Mouse (Mus musculus): ENCODE results near the gene Dock2.

Gene Dock2

DNA sequence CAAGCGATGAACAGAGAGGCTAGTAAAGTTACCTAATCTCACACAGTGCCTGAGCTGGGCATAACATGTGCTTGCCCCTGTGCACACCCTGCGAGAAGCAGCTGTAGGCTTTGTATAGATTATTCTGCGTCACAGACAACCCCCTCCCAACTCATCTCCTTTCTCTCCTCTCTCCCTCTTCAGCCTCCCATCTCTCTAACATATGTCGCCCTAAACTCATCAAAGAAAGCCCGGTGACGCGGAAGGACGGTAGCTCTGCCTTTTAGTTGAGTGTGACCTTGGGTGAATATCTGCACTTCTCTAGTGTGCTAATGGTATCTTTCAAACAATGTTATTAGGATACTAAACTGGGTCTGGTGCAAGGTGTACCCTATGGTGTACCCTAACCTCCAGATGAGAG is 13.7 kb downstream of the Dock2 start:
- DNase-seq (ENCODE audit: low spot score in 2 of 2), result no peak

DNA sequence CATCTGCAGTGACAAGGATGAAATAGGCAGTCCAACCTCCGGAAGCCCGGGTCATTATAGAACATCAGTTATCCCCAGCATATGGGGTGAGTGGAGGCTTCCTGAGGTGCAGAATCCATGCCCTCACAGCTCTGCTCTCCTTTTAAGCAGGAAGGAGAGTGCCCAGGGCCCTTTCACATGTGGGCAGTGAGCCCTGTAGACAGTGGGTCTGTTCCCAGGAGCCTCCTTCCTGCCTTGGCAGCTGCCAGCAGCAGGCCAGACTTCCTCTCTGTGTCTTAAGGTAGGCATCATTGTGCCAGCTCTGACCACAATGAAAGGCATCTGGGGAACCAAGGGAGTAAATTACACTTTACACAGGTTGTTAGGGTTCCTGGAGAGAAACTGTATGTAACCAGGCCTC is 14.3 kb downstream of the Dock2 start:
- DNase-seq (ENCODE audit: low spot score in 2 of 2), result no peak

DNA sequence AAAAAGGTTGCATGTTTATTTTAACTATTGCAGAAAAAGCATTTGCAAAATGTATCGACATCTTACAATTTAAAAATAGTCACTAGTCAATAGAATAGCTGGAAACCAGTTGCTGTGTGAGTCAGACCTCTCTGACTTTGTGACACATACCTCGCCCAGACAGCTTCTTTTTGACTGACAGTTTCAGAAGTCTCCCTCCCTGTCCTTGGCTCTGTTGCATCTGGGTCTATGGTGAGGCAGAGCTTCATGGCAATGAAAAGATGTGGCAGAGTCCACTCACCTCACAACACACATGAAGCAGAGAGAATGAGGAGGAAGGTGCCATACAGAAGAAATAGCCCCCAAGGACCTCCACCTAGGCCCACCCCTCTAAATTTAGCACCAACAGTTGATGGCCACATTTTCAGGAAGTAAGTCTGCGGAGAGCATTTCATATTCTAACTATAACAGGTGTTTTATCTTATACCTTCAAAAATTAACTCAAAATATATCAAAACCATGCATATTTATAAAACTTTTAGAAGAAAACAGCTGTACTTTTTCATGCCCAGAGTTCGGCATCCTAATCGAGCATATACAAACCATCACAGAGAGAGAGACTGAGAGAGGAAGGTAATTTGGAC is 19.8 kb downstream of the Dock2 start:
- no peak for DNase-seq (ENCODE audit: low spot score in 2 of 2)

DNA sequence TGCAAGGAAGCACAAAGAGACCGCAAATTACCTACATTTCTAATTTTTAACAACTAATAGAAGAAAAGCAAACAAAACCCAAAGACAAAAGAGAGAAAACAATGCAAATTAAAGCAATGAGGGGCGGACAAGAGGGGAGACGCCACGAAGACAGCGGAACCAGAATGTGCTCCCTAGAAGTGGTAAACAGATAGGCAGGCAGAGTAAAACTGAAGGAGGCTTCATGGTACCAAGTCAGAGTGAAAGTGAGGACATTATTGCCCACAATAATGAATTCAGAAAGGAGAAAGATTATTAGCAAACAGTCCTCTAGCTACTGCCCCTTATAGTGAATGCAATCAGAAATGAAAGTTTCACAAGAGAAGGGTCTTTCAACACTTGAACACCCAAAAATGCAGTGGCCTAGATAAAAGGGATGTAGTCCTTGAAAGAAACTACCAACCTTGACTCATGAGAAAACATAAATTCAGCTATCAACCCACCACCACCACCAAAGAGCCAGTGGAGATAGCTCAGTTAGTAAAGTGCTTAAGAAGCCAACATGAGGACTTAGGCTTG is 21.0 kb downstream of the Dock2 start:
- no peak for DNase-seq (ENCODE audit: low spot score in 2 of 2)

DNA sequence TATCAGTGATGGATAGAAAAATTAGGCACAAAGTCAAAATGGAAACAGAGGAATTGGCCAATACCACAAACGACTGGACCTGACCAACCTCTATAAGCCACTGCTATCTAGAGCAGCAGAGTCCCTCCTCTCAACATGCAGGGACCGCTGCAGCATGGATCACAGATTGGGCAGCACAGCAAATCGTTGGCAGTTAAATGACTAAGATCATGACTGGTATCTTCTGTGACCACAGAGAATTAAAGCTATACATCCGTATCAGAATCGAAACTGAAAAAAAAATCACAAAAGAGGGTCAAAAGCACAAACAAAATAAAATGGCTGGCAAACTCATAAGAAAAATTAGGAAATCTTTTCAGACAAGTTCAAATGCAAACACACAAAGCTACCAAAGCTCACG is 21.6 kb downstream of the Dock2 start:
- DNase-seq (ENCODE audit: low spot score in 2 of 2), result no peak

DNA sequence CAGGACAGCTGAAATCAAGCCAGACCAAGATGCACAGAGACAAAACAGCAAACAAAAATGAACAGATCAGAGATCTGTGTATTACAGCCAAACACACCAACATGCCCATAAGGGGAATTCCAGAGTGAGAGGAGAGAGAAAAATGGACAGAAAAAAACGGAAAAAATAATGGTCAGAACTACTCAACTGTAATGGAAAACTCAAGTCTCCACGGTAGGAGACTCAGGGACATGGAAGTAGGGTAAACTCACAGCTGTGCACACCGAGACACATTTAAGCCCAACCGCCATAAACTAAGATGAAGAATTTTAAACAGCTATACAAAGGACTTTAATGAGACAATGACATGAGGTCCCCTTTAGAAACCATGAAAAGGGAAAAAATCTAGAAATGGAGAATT is 24.1 kb downstream of the Dock2 start:
- no peak for DNase-seq (ENCODE audit: low spot score in 2 of 2)

DNA sequence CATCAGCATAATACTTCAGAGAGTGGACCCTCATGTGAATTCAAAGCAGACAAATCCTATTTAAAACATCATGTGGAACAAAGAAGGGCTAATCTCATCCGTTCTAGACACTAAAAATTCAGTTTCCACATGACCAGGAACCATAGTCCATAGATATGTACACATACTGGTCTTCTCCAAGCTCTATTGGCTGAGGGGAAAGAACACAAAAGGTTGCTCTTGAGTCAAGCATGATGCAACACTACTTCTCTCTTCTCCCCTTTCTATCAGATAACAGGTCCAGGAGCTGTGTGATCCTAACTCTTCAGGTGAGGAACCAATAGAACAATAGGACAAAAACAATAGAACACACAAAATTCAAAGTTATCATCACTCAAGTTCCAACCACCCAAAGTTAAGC is 42.6 kb downstream of the Dock2 start:
- DNase-seq (ENCODE audit: low spot score in 2 of 2), result no peak

DNA sequence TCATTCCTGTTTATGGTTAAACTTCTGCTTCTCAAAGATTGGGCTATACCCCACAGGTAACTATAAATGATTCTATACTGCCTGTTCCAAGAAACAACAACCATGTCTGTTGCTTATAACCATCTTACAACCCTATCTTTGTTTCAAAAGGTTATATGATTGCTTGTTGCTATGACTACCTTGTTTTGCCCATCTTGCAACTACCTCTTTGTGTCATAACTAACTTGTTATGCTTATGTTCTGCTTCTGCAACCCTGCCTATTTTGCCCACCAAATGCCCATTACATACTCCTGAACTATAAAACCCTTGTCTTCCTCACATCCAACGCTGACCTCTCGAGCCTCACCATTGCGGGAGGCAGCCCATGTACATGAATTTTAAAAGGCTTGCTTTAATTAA is 43.9 kb downstream of the Dock2 start:
- no peak for DNase-seq (ENCODE audit: low spot score in 2 of 2)

DNA sequence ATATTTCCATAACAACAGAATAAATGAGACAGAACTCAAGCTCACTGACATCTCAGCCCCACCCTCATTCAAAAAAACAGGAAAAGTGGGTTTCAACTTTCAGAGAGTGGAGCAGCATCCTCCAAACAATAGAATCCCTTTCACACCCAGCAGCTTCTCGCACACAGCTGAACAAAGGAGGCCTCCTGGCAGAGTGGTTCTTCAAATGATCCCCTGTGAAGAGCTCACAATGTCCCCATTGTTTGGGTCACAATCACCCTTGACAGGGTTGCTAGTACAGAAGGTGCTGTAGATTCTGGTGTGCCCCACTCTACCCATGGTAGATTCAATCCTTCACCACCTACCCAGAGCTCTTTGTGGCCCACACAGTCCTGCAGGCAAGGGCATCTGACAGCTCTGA is 44.7 kb downstream of the Dock2 start:
- no peak for DNase-seq (ENCODE audit: low spot score in 2 of 2)

DNA sequence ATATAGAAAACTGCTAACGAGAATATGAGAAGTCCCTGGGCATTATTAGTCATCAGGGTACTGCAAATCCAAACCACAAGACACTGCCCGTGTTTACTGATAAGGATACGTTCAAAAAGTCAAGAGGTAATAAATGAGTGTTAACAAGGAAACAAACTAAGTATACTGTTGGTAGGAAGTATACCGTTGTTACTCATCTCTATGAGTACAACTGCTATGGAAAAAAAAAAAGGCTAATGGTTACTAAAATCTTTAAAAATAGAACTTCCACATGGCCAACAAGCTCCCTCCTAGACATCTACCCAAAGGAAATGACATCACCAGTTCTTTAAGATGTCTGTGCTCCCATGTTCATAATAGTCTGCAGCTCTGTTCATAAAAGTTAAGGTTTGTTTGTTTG is 46.5 kb downstream of the Dock2 start:
- no peak for DNase-seq (ENCODE audit: low spot score in 2 of 2)

DNA sequence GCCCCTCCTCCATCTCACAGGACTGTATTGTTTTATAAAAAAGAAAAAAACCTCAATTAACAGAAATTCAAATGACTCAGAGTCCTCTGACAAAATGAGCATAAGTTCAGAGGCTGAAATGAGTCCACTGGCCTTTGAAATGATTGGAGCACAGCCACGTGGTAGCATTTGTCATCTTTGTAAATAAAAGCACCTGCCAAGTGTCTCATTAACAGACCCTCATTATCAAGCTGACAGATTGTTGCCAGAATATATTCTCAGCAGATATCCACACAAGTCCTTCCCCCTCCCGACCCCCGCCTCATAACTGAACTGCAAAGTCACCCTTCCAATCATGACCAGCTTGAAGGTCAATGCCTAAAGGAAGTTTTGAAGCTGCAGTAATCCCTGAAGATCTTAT is 49.7 kb downstream of the Dock2 start:
- DNase-seq (ENCODE audit: low spot score in 2 of 2), result no peak

DNA sequence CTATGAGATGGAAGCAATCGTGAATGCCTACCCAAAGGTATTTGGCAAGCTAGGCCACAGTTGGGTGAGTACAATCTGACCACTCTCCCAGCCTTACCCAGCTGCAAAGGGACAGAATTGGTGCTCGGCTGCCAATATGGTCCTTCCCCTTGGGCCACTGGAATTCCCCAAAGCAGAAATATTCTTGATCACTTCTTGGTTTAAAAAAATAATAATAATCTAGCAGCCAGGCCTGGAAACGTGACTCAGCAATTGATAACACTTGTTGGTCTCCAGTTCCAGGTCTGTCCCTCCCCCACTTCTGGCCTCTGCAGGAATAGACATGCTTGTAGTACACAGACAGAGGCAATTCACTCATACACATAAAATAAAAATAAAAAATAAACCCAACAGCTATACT is 56.2 kb downstream of the Dock2 start:
- DNase-seq (ENCODE audit: low spot score in 2 of 2), result no peak

DNA sequence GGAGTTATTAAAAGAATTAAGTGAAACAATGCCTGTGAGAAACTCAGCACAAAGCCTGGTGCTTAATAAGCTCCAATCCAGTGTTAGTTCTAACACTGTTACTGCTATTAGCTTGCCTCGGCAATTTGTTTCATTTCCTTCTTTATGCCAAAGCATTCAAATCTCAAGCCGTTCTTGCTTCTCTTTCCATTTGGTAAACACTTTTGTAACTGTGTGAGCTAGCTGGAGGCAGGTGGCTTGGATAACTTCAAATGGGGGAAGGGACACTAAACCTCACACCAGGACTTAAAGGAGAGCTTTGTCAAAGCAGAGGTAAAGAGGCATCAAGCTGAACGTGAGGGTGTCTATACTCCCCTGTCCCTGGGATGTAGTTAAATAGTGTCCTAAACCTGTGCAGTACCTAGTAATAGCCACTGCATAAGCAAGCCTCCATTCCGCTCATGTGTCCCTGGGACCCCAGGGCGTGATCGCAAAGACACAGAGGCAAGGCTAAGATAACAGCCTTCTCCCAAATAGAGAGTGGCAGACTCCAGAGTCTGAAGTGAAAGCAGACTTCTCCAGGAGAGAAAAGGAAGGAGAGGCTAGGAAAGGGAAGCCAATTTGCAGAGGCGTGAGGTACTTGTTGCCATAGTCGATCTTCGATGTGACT is 56.9 kb downstream of the Dock2 start:
- no peak for DNase-seq (ENCODE audit: low spot score in 2 of 2)

DNA sequence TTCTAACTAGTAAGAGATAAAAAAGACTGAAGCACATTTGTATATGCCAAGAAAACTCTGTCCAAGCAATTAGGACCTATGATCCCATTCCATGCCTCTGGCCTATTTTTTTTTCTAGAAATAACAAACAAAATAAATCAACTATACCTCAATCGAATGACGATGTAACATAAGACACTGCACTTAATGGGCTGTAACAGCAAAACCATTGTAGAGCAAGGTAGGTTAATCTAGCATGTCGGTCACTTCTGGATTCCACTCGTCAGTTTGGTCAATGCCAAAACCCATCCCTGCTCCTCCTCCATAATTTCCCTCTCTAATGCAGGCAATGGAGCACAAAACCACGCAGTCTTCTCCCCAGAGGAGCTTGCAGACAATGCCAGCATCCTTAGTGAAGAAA is 70.3 kb downstream of the Dock2 start:
- no peak for DNase-seq (ENCODE audit: low spot score in 2 of 2)

DNA sequence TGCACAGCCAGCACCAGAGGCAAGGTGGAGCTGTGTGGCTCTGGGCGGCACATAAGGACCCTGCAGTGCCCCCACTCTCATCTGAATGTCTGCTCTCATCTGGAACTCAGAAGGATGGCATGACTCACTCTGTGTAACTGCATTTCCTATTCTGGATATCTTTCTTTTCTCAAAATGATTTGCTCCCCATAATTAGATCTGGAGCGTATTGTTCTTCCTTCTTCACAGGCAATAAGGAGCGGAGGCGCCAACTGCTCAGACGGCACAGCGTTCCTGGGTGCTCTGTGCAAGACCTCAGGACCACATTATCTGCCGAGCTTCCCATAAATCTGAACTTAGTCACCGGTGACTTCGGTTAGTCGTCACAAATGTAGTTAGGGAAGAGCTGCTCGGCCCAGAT is 75.4 kb downstream of the Dock2 start:
- no peak for DNase-seq (ENCODE audit: low spot score in 2 of 2)

DNA sequence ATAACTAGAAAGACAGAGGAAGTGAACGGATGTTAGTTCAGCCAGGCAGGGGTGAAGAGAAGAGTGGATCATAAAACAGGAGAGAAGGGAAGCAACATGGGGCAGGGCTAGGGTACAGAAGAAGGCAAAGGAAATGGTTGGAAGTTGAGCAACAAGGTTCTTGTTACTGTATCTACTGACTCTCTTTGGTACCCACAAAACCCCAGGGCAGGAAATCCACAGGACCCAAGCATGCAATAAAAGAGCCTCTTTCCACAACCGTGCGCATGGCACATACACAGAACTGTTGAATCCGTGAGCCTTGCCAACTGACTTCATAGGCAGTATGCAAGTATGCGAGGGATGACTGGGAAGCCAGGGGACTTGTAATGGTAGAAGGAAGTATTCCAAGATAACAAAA is 76.3 kb downstream of the Dock2 start:
- DNase-seq (ENCODE audit: low spot score in 2 of 2), result no peak

DNA sequence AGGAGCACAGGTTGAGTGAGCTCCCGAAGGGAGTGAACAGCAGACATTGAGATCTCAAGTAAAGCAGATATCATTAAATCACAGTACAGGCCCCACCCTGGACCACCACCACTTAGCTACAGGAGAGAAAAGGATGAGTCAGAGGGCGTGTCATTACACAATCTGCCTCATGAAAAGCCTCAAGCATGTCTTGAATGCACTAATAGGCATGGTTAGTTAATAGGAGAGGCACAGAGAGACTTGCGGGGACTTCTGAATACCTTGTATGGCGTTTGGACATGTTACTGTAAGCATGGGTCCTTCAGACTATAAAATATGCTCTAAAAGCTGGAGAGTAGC is 78.6 kb downstream of the Dock2 start:
- no peak for DNase-seq (ENCODE audit: low spot score in 2 of 2)

DNA sequence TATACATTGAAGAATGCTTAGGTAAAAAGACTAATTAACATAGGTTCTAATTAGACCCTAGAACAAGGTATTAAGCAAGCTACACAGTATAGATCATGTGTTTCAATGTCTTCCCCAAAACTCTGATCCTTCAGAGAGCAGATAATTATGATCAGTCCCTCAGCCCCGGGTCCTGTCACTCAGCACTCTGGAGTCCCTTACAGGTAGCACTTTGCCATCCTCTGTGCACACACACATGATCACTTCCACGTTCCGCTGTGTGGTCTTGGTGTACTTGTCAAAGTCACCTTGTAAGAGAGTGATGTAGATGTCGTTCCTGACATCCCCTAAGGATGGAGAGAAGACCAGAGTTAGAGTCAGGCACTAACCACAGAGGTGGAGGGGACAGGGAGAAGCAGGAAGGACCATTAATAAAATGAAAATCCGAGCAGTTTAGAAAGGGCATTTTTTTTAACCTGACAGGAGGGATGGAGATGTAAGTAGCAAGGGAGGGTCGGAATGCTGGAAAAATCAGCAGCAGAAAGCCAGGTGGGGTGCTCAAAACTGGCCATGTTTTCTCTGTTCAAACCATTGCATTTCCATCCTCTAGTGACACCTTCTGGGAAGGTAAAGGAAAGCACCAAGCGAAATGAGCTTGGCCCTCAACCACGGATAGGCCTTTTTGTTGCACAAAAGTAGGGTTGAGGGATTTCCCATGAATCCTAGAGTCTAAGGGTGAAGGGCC is 79.1 kb downstream of the Dock2 start:
- no peak for DNase-seq (ENCODE audit: low spot score in 2 of 2)

DNA sequence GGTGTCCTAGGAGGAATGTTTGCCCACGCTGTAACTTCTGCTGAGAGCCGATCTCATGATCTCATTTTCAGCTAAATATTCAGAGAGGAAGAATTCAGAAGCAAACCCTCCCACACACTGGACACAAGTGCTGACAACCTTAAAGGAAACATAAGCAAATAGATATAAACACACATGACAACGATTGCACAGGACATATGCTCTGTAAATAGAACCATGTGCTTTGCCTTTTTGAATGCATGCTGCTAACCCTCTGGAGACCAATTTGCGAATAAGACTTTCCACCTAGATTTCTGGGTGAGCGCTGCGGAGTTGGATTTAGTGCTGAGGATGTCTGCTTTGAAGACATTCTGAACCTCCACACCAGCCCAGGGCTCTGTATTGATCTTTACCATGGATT is 79.8 kb downstream of the Dock2 start:
- no peak for DNase-seq (ENCODE audit: low spot score in 2 of 2)

DNA sequence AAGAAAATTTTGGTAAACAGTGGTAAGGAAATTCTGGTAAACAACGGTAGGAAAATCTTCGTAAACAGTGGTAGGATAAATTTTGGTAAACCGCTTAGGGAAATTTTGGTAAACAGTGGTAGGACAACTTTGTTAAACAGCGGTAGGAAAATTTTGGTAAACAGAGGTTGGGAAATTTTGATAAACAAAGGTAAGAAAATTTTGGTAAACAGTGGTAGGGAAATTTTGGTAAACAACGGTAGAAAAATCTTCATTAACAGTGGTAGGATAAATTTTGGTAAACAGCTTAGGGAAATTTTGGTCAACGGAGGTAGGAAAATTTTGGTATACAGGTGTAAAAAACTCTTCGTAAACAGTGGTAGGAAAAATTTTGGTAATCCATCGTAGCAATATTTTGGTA is 101.9 kb downstream of the Dock2 start:
- DNase-seq (ENCODE audit: low spot score in 2 of 2), result no peak

DNA sequence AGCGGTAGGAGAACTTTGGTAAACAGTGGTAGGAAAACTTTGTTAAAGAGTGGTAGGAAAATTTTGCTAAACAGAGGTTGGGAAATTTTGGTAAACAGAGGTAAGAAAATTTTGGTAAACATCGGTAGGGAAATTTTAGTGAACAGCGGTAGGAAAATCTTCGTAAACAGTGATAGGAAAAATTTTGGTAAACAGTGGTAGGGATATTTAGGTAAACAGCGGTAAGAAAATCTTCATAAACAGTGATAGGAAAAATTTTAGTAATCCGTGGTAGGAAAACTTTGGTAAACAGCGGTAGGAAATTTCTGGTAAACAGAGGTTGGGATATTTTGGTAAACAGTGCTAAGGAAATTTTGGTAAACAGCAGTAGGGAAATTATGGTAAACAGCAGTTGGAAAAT is 239.1 kb downstream of the Dock2 start:
- DNase-seq (ENCODE audit: low spot score in 2 of 2), result no peak

DNA sequence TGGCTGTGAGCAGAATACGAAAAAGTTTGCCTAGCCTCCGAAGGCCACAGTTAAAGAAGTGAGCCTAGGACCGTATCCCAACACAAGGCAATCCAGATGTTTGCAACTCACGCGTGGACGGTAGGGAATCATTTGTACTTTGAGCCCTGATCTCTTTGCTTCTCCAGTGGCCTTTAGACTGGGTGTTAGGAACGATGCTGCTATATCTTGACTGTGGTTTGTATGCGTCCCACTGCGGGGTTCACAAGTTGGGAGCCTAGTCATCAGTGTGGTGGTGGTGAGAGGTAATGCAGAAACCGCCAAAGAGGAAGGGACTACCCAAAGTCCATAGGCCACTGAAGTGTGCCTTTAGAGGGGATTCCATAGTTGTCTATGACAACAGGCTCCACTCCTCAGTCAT is 251.6 kb downstream of the Dock2 start:
- DNase-seq (ENCODE audit: low spot score in 2 of 2), result no peak

DNA sequence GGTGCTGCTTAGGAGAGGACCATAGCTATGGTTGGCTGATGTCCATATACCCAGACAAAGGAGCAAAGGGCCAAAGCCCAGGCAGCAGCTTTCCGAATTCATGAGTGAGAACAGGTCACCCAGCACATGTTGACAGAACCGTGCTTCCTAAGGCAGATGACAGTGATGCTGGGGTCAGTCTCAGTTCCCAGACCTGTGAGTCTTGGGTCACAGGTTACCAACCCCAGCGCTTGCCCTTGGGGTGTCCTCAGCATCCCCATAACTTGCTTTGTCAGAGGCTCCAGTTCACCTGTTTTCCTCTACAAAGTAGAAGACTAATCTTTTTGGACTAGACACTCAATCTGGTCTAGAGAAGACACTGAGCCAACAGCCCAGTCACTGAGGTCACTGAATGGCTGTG is 252.7 kb downstream of the Dock2 start:
- no peak for DNase-seq (ENCODE audit: low spot score in 2 of 2)

Data from frontal cortex, postnatal 10 days (tissue).